Mouse (Mus musculus): Measurements from ENCODE around the gene Slc22a3. TPM values are rescaled to one million over a fixed set of nuclear protein-coding genes. Genes with fewer than 3 reads are reported as not detected.
A peak's percentile ranks its signal among the peaks of the same experiment; 100 is the strongest.

The Slc22a3 gene
- polyA plus RNA-seq, 1 experiment from 2014 or later = 0.20 TPM

- no peak overlapping the region for H3K4me3 ChIP-seq (ENCODE audit: low read depth, low read length)
- peak; percentile 66 for TF ChIP-seq CTCF (IDR thresholded peaks at IDR 0.05; ENCODE audit: low read depth)
- H3K9ac ChIP-seq (ENCODE audit: low read depth, low read length) = no peak overlapping the region
- no peak for ATAC-seq
- WGBS = 84% methylated on average over 5 of the region's 5 CpGs
- no peak overlapping the region for H3K4me2 ChIP-seq (replicated peaks; ENCODE audit: low read depth)
- H3K4me1 ChIP-seq (replicated peaks; ENCODE audit: control insufficient read depth, insufficient read depth, low read length) = no peaks in the 10 kb centered on the region
- no peak overlapping the region for H3K27ac ChIP-seq (ENCODE audit: low read depth, low read length)
- no peaks in the 10 kb centered on the region for H3K9me3 ChIP-seq (ENCODE audit: control insufficient read depth)
- H3K36me3 ChIP-seq (ENCODE audit: control insufficient read depth, insufficient read depth) = no peaks in the 10 kb centered on the region
- no peaks in the 10 kb centered on the region for H3K27me3 ChIP-seq (replicated peaks; ENCODE audit: control insufficient read depth, insufficient read depth, low read length)
These were observed 52.2 kb downstream of the Slc22a3 start for GRCm38 (mm10) chr17:12455143-12455790.

GRCm38 (mm10) chr17:12453691-12454090 is 53.8 kb downstream of the Slc22a3 start:
- H3K4me3 ChIP-seq (ENCODE audit: low read depth, low read length) = no peak overlapping the region
- H3K9ac ChIP-seq (ENCODE audit: low read depth, low read length) = no peak overlapping the region
- H3K27ac ChIP-seq (ENCODE audit: low read depth, low read length) = no peak overlapping the region
- H3K4me1 ChIP-seq (replicated peaks; ENCODE audit: control insufficient read depth, insufficient read depth, low read length) = no peaks in the 10 kb centered on the region
- ATAC-seq = no peak
- no peaks in the 10 kb centered on the region for H3K9me3 ChIP-seq (ENCODE audit: control insufficient read depth)
- no peak overlapping the region for H3K4me2 ChIP-seq (replicated peaks; ENCODE audit: low read depth)
- no peaks in the 10 kb centered on the region for H3K36me3 ChIP-seq (ENCODE audit: control insufficient read depth, insufficient read depth)
- 89% methylated on average over 6 of the region's 6 CpGs for WGBS
- no peaks in the 10 kb centered on the region for H3K27me3 ChIP-seq (replicated peaks; ENCODE audit: control insufficient read depth, insufficient read depth, low read length)
- TF ChIP-seq CTCF (IDR thresholded peaks at IDR 0.05; ENCODE audit: low read depth) = no peak

GRCm38 (mm10) chr17:12452862-12453531 is 54.5 kb downstream of the Slc22a3 start:
- no peaks in the 10 kb centered on the region for H3K4me1 ChIP-seq (replicated peaks; ENCODE audit: control insufficient read depth, insufficient read depth, low read length)
- H3K27ac ChIP-seq (ENCODE audit: low read depth, low read length) = no peak overlapping the region
- no peaks in the 10 kb centered on the region for H3K27me3 ChIP-seq (replicated peaks; ENCODE audit: control insufficient read depth, insufficient read depth, low read length)
- no peak overlapping the region for H3K9ac ChIP-seq (ENCODE audit: low read depth, low read length)
- no peak for TF ChIP-seq CTCF (IDR thresholded peaks at IDR 0.05; ENCODE audit: low read depth)
- no peak for ATAC-seq
- H3K4me2 ChIP-seq (replicated peaks; ENCODE audit: low read depth) = no peak overlapping the region
- H3K9me3 ChIP-seq (ENCODE audit: control insufficient read depth) = no peaks in the 10 kb centered on the region
- 35% methylated on average over 11 of the region's 11 CpGs for WGBS
- H3K4me3 ChIP-seq (ENCODE audit: low read depth, low read length) = no peak overlapping the region
- H3K36me3 ChIP-seq (ENCODE audit: control insufficient read depth, insufficient read depth) = no peaks in the 10 kb centered on the region

GRCm38 (mm10) chr17:12451234-12451633 is 56.3 kb downstream of the Slc22a3 start:
- no peak for ATAC-seq
- no peak overlapping the region for H3K4me2 ChIP-seq (replicated peaks; ENCODE audit: low read depth)
- no peaks in the 10 kb centered on the region for H3K4me1 ChIP-seq (replicated peaks; ENCODE audit: control insufficient read depth, insufficient read depth, low read length)
- no peak overlapping the region for H3K9ac ChIP-seq (ENCODE audit: low read depth, low read length)
- H3K9me3 ChIP-seq (ENCODE audit: control insufficient read depth) = no peaks in the 10 kb centered on the region
- WGBS = 47% methylated on average over 4 of the region's 4 CpGs
- TF ChIP-seq CTCF (IDR thresholded peaks at IDR 0.05; ENCODE audit: low read depth) = peak; percentile 72
- no peak overlapping the region for H3K27ac ChIP-seq (ENCODE audit: low read depth, low read length)
- no peaks in the 10 kb centered on the region for H3K36me3 ChIP-seq (ENCODE audit: control insufficient read depth, insufficient read depth)
- H3K4me3 ChIP-seq (ENCODE audit: low read depth, low read length) = no peak overlapping the region
- H3K27me3 ChIP-seq (replicated peaks; ENCODE audit: control insufficient read depth, insufficient read depth, low read length) = no peaks in the 10 kb centered on the region

- Histone ChIP-seq H3K4me3 (ENCODE audit: low read depth, low read length) (no peak overlapping the region), H3K9ac (ENCODE audit: low read depth, low read length) (no peak overlapping the region), H3K27me3 (replicated peaks; ENCODE audit: control insufficient read depth, insufficient read depth, low read length) (no peaks in the 10 kb centered on the region), H3K9me3 (ENCODE audit: control insufficient read depth) (no peaks in the 10 kb centered on the region), H3K4me2 (replicated peaks; ENCODE audit: low read depth) (no peak overlapping the region), H3K4me1 (replicated peaks; ENCODE audit: control insufficient read depth, insufficient read depth, low read length) (no peaks in the 10 kb centered on the region), H3K27ac (ENCODE audit: low read depth, low read length) (no peak overlapping the region), H3K36me3 (ENCODE audit: control insufficient read depth, insufficient read depth) (no peaks in the 10 kb centered on the region)
- TF ChIP-seq CTCF (IDR thresholded peaks at IDR 0.05; ENCODE audit: low read depth) = no peak
- no peak for ATAC-seq
- 62% methylated on average over 2 of the region's 2 CpGs for WGBS
These were observed 62.9 kb downstream of the Slc22a3 start for GRCm38 (mm10) chr17:12444561-12444960.

GRCm38 (mm10) chr17:12437771-12438170 is 69.7 kb downstream of the Slc22a3 start:
- no peaks in the 10 kb centered on the region for H3K9me3 ChIP-seq (ENCODE audit: control insufficient read depth)
- H3K4me1 ChIP-seq (replicated peaks; ENCODE audit: control insufficient read depth, insufficient read depth, low read length) = no peaks in the 10 kb centered on the region
- no peak overlapping the region for H3K4me2 ChIP-seq (replicated peaks; ENCODE audit: low read depth)
- 81% methylated on average over 10 of the region's 10 CpGs for WGBS
- H3K36me3 ChIP-seq (ENCODE audit: control insufficient read depth, insufficient read depth) = no peaks in the 10 kb centered on the region
- no peak for ATAC-seq
- no peak overlapping the region for H3K27ac ChIP-seq (ENCODE audit: low read depth, low read length)
- H3K9ac ChIP-seq (ENCODE audit: low read depth, low read length) = no peak overlapping the region
- H3K27me3 ChIP-seq (replicated peaks; ENCODE audit: control insufficient read depth, insufficient read depth, low read length) = no peaks in the 10 kb centered on the region
- no peak overlapping the region for H3K4me3 ChIP-seq (ENCODE audit: low read depth, low read length)
- TF ChIP-seq CTCF (IDR thresholded peaks at IDR 0.05; ENCODE audit: low read depth) = no peak
